Mouse (Mus musculus) olfactory bulb, adult 2 months (tissue): ENCODE measurements around the gene Il33.

Experiments used
- CTCF ChIP-seq: fragments of 200-500 bp; IDR thresholded peaks from 2 replicates; pipeline ENCODE4 v1.5.1; 2012; ENCODE audit warnings: low read depth, mild to moderate bottlenecking, low read length, moderate library complexity; ENCODE audit not compliant: insufficient read depth
- POLR2A ChIP-seq: fragments of 200-500 bp; IDR thresholded peaks from 2 replicates; pipeline ENCODE4 v1.6.1; 2012; ENCODE audit warnings: mild to moderate bottlenecking, low read depth, low read length, moderate library complexity; ENCODE audit not compliant: insufficient read depth

- TF ChIP-seq CTCF, result no peak
- no peak for TF ChIP-seq POLR2A
Measured at GRCm38 (mm10) chr19:29978847-29979246, 53.9 kb downstream of the Il33 start.
